Mouse (Mus musculus): Measurements from ENCODE around the gene Golph3. TPM values are rescaled to one million over a fixed set of nuclear protein-coding genes. Genes with fewer than 3 reads are reported as not detected.

The Golph3 gene
- total and polyA plus RNA-seq, 2 experiments from 2014 or later = 51.3 to 106 TPM

- Histone ChIP-seq H3K27me3 (ENCODE audit: insufficient read depth, low read length) (no peaks in the 10 kb centered on the region), H3K36me3 (ENCODE audit: insufficient read depth) (no peaks in the 10 kb centered on the region), H3K9ac (no peak overlapping the region), H3K4me1 (ENCODE audit: insufficient read depth) (no peaks in the 10 kb centered on the region), H3K9me3 (ENCODE audit: low read length) (no peaks in the 10 kb centered on the region), H3K4me2 (ENCODE audit: low read depth) (no peak overlapping the region), H3K4me3 (ENCODE audit: low read depth, low read length) (no peak overlapping the region), H3K27ac (ENCODE audit: low read depth, low read length) (no peak overlapping the region)
- 79% methylated on average over 5 of the region's 5 CpGs for WGBS
- no peak for TF ChIP-seq CTCF (IDR thresholded peaks at IDR 0.05; ENCODE audit: low read depth)
- ATAC-seq (no peak), DNase-seq (no peak)
Observed at GRCm38 (mm10) chr15:12285535-12285809, 35.8 kb upstream of the Golph3 start.

GRCm38 (mm10) chr15:12290330-12290729, 30.9 kb upstream of the Golph3 start:
- Histone ChIP-seq H3K9me3 (ENCODE audit: low read length) (no peaks in the 10 kb centered on the region), H3K27me3 (ENCODE audit: insufficient read depth, low read length) (no peaks in the 10 kb centered on the region), H3K36me3 (ENCODE audit: insufficient read depth) (no peaks in the 10 kb centered on the region), H3K4me1 (ENCODE audit: insufficient read depth) (no peaks in the 10 kb centered on the region), H3K4me2 (ENCODE audit: low read depth) (no peak overlapping the region), H3K4me3 (ENCODE audit: low read depth, low read length) (no peak overlapping the region), H3K9ac (no peak overlapping the region), H3K27ac (ENCODE audit: low read depth, low read length) (no peak overlapping the region)
- ATAC-seq = no peak
- no peak for TF ChIP-seq CTCF (IDR thresholded peaks at IDR 0.05; ENCODE audit: low read depth)
- 85% methylated on average over 7 of the region's 7 CpGs for WGBS
- no peak for DNase-seq

GRCm38 (mm10) chr15:12291757-12292156, 29.5 kb upstream of the Golph3 start:
- Histone ChIP-seq H3K9me3 (ENCODE audit: low read length) (no peaks in the 10 kb centered on the region), H3K27ac (ENCODE audit: low read depth, low read length) (no peak overlapping the region), H3K27me3 (ENCODE audit: insufficient read depth, low read length) (no peaks in the 10 kb centered on the region), H3K36me3 (ENCODE audit: insufficient read depth) (no peaks in the 10 kb centered on the region), H3K4me2 (ENCODE audit: low read depth) (no peak overlapping the region), H3K4me1 (ENCODE audit: insufficient read depth) (no peaks in the 10 kb centered on the region), H3K9ac (no peak overlapping the region), H3K4me3 (ENCODE audit: low read depth, low read length) (no peak overlapping the region)
- no peak for TF ChIP-seq CTCF (IDR thresholded peaks at IDR 0.05; ENCODE audit: low read depth)
- ATAC-seq (no peak), DNase-seq (no peak)
- 92% methylated on average over 2 of the region's 2 CpGs for WGBS

DNA sequence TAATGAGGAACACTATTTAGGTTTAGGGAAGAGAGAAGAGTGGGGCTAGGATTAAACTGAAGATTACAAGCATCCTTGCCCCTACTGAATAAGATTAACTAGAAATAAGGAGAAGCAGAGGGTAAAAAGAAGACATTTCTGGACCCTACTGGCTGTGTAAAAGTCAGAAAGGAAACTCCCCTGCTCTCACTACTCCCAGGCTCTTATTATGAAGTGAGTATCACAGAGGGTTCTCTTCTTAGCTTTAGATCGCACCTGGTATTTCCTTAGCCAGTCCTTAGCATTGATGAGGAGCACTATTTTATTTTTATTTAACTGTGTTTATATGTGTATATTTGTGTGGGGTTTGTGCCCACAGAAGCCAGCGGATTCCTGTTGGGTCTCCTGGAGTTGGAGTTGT, 25.0 kb upstream of the Golph3 start:
- Histone ChIP-seq H3K4me3 (ENCODE audit: low read depth, low read length) (no peak overlapping the region), H3K27me3 (ENCODE audit: insufficient read depth, low read length) (no peaks in the 10 kb centered on the region), H3K9me3 (ENCODE audit: low read length) (no peaks in the 10 kb centered on the region), H3K27ac (ENCODE audit: low read depth, low read length) (no peak overlapping the region), H3K9ac (no peak overlapping the region), H3K4me1 (ENCODE audit: insufficient read depth) (no peaks in the 10 kb centered on the region), H3K36me3 (ENCODE audit: insufficient read depth) (no peaks in the 10 kb centered on the region), H3K4me2 (ENCODE audit: low read depth) (no peak overlapping the region)
- no peak for TF ChIP-seq CTCF (IDR thresholded peaks at IDR 0.05; ENCODE audit: low read depth)
- ATAC-seq (no peak), DNase-seq (no peak)
- 57% methylated on average over 2 of the region's 2 CpGs for WGBS

DNA sequence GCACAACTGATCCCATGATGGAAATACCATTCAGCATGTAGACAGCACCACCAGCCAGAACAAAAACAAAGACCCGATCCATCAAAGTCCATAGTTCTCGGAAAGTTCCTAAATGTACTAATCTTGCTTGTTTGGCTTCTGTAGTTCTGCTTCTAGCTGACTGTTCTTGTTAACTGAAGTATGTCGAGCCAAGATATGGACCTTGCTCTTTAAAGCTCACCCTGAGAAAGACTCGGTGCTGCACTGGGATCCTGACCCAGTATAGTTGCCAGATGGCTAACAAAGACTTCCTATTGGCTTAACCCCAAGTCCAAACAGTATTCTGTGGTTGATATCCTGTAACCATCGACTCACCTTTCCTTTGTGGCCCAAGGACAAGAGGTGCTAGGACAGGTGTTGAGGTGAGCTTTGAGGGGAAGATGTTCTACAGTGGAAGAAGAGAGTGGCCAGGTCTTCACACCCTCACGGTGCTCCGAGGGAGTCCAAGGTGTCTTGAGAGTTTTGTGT, 23.0 kb upstream of the Golph3 start:
- WGBS = 86% methylated on average over 7 of the region's 7 CpGs
- ATAC-seq (no peak), DNase-seq (no peak)
- Histone ChIP-seq H3K27ac (ENCODE audit: low read depth, low read length) (no peak overlapping the region), H3K4me2 (ENCODE audit: low read depth) (no peak overlapping the region), H3K27me3 (ENCODE audit: insufficient read depth, low read length) (no peaks in the 10 kb centered on the region), H3K4me1 (ENCODE audit: insufficient read depth) (no peaks in the 10 kb centered on the region), H3K36me3 (ENCODE audit: insufficient read depth) (no peaks in the 10 kb centered on the region), H3K9ac (no peak overlapping the region), H3K9me3 (ENCODE audit: low read length) (no peaks in the 10 kb centered on the region), H3K4me3 (ENCODE audit: low read depth, low read length) (no peak overlapping the region)
- no peak for TF ChIP-seq CTCF (IDR thresholded peaks at IDR 0.05; ENCODE audit: low read depth)

DNA sequence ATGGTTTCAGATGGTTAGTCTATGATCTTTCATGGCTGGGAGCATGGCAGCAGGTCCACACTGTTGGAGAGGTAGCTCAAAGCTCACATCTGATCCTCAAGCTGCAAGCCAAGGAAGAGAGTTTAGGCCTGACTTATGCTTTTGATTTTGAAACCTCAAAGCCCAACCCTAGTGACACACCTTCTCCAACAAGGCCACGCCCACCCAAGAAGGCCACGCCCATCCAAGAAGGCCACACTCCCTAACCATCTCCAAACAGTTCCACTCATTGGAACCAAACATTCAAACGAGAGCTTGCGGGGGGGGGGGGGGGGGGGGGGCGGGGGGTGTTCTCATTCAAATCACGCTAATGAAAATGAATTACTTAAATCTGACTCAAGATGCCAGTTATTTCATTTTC, 19.5 kb upstream of the Golph3 start:
- H3K27ac ChIP-seq (ENCODE audit: low read depth, low read length) = no peak overlapping the region
- H3K4me2 ChIP-seq (ENCODE audit: low read depth) = no peak overlapping the region
- no peaks in the 10 kb centered on the region for H3K4me1 ChIP-seq (ENCODE audit: insufficient read depth)
- H3K36me3 ChIP-seq (ENCODE audit: insufficient read depth) = no peaks in the 10 kb centered on the region
- WGBS = 83% methylated on average over 5 of the region's 6 CpGs
- TF ChIP-seq CTCF (IDR thresholded peaks at IDR 0.05; ENCODE audit: low read depth) = no peak
- no peak for ATAC-seq
- DNase-seq = no peak
- no peak overlapping the region for H3K9ac ChIP-seq
- H3K9me3 ChIP-seq (ENCODE audit: low read length) = no peaks in the 10 kb centered on the region
- no peaks in the 10 kb centered on the region for H3K27me3 ChIP-seq (ENCODE audit: insufficient read depth, low read length)
- no peak overlapping the region for H3K4me3 ChIP-seq (ENCODE audit: low read depth, low read length)

- WGBS = 68% methylated on average over 8 of the region's 8 CpGs
- ATAC-seq = peak; percentile 23; the same call in 1 of the 2 replicates
- no peaks in the 10 kb centered on the region for H3K9me3 ChIP-seq (ENCODE audit: low read length)
- H3K4me3 ChIP-seq (ENCODE audit: low read depth, low read length) = no peak overlapping the region
- H3K4me1 ChIP-seq (ENCODE audit: insufficient read depth) = no peaks in the 10 kb centered on the region
- no peak for TF ChIP-seq CTCF (IDR thresholded peaks at IDR 0.05; ENCODE audit: low read depth)
- no peak overlapping the region for H3K9ac ChIP-seq
- DNase-seq = no peak
- H3K4me2 ChIP-seq (ENCODE audit: low read depth) = no peak overlapping the region
- H3K36me3 ChIP-seq (ENCODE audit: insufficient read depth) = no peaks in the 10 kb centered on the region
- no peak overlapping the region for H3K27ac ChIP-seq (ENCODE audit: low read depth, low read length)
- no peaks in the 10 kb centered on the region for H3K27me3 ChIP-seq (ENCODE audit: insufficient read depth, low read length)
Observed at GRCm38 (mm10) chr15:12306188-12307071, 14.8 kb upstream of the Golph3 start.

Data from forebrain, postnatal 0 days (tissue).